Comparison of ENCODE assay signal across 8 mouse cellular contexts in the genomic region with DNA sequence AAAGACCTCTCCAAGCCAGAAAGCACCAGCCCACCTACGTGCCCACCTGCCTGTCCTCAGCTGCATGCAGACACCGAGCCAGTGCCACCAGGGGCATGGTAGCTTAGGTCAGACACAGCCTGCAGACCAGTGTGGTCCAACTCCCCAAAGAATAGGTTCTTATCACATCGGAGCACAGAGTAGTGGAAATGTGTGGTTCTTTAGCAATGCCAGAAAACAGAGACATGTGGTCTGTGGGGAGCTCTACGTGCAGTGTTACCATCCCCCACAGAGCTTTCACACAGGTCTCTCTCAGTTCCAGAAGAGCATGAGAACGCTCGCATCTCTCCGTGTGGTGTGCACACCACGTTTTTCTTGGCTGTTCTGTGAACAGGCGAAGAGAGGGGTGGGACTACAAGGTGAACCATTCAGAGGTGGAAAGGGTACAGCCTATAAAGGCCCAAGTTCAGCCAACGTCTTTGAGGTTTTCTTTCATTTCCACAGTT. TPM values are rescaled to one million over a fixed set of nuclear protein-coding genes. Genes with fewer than 3 reads are reported as not detected.
DNase-seq lines count a peak whose midpoint lies in the region; ATAC-seq and TF ChIP-seq lines count a peak whose summit lies in the region.
"Had no signal": no experiment of that assay in that cellular context is flagged by ENCODE, and none has a peak within 500 bp of the region (broad histone marks: within the 10 kb centered on the region; RNA-seq: fewer than 3 reads in every experiment).

No protein-coding gene starts in this region.

- H3K9me3 ChIP-seq in lung, embryonic 14.5 days (ENCODE audit: low read depth, low read length), result no peaks in the 10 kb centered on the region
- no peaks in the 10 kb centered on the region for H3K9me3 ChIP-seq in embryonic facial prominence, embryonic 13.5 days
- H3K9me3 ChIP-seq in liver, embryonic 15.5 days (replicated peaks), result no peaks in the 10 kb centered on the region
- no peaks in the 10 kb centered on the region for H3K9me3 ChIP-seq in kidney, embryonic 15.5 days (replicated peaks)
- H3K9me3 ChIP-seq: hindbrain, embryonic 15.5 days had no signal

- no peak for TF ChIP-seq CTCF in lung, embryonic 14.5 days (IDR thresholded peaks at IDR 0.05; ENCODE audit: low read depth)

- no peak overlapping the region for H3K9ac ChIP-seq in lung, embryonic 14.5 days
- no peak overlapping the region for H3K9ac ChIP-seq in embryonic facial prominence, embryonic 13.5 days
- H3K9ac ChIP-seq in liver, embryonic 15.5 days, result no peak overlapping the region
- no peak overlapping the region for H3K9ac ChIP-seq in kidney, embryonic 15.5 days
- H3K9ac ChIP-seq: hindbrain, embryonic 15.5 days had no signal

- no peak for DNase-seq in lung, embryonic 14.5 days
- no peak for DNase-seq in lung, postnatal 14 days
- peak; percentile 54 for DNase-seq in thymus, postnatal 14 days
- DNase-seq in left cerebral cortex, postnatal 25 days (ENCODE audit: low spot score in 2 of 2), result no peak

- WGBS in lung, embryonic 14.5 days, result 82% methylated on average over 10 of the region's 10 CpGs
- 65% methylated on average over 10 of the region's 10 CpGs for WGBS in embryonic facial prominence, embryonic 13.5 days
- WGBS in liver, embryonic 15.5 days (ENCODE audit: insufficient replicate concordance), result 17% methylated on average over 10 of the region's 10 CpGs
- WGBS in kidney, embryonic 15.5 days, result 77% methylated on average over 10 of the region's 10 CpGs

- no peak overlapping the region for H3K4me2 ChIP-seq in lung, embryonic 14.5 days
- H3K4me2 ChIP-seq in embryonic facial prominence, embryonic 13.5 days, result no peak overlapping the region
- H3K4me2 ChIP-seq in liver, embryonic 15.5 days, result peak overlapping the region; percentile 32
- no peak overlapping the region for H3K4me2 ChIP-seq in kidney, embryonic 15.5 days
- H3K4me2 ChIP-seq: hindbrain, embryonic 15.5 days had no signal

- no peaks in the 10 kb centered on the region for H3K4me1 ChIP-seq in lung, embryonic 14.5 days (ENCODE audit: insufficient read depth)
- peaks cover 13% of the 10 kb centered on the region for H3K4me1 ChIP-seq in embryonic facial prominence, embryonic 13.5 days
- H3K4me1 ChIP-seq in liver, embryonic 15.5 days (replicated peaks), result peaks cover 30% of the 10 kb centered on the region
- no peaks in the 10 kb centered on the region for H3K4me1 ChIP-seq in kidney, embryonic 15.5 days
- H3K4me1 ChIP-seq: hindbrain, embryonic 15.5 days had no signal

- H3K27me3 ChIP-seq in lung, embryonic 14.5 days (ENCODE audit: insufficient read depth, low read length), result no peaks in the 10 kb centered on the region
- H3K27me3 ChIP-seq in embryonic facial prominence, embryonic 13.5 days, result no peaks in the 10 kb centered on the region
- no peaks in the 10 kb centered on the region for H3K27me3 ChIP-seq in liver, embryonic 15.5 days
- H3K27me3 ChIP-seq in kidney, embryonic 15.5 days, result no peaks in the 10 kb centered on the region
- H3K27me3 ChIP-seq: hindbrain, embryonic 15.5 days had no signal

- H3K4me3 ChIP-seq in lung, embryonic 14.5 days (ENCODE audit: low read depth, low read length), result no peak overlapping the region
- no peak overlapping the region for H3K4me3 ChIP-seq in embryonic facial prominence, embryonic 13.5 days
- H3K4me3 ChIP-seq in liver, embryonic 15.5 days (replicated peaks), result no peak overlapping the region
- no peak overlapping the region for H3K4me3 ChIP-seq in kidney, embryonic 15.5 days (replicated peaks)
- H3K4me3 ChIP-seq: hindbrain, embryonic 15.5 days had no signal

- H3K27ac ChIP-seq in lung, embryonic 14.5 days (ENCODE audit: low read depth), result no peak overlapping the region
- 0 out of 2 replicates have a peak overlapping the region, but pooled peaks have one; percentile 45 for H3K27ac ChIP-seq in embryonic facial prominence, embryonic 13.5 days
- H3K27ac ChIP-seq in liver, embryonic 15.5 days (replicated peaks), result 0 out of 2 replicates have a peak overlapping the region, but pooled peaks have one; percentile 14
- no peak overlapping the region for H3K27ac ChIP-seq in kidney, embryonic 15.5 days
- H3K27ac ChIP-seq: hindbrain, embryonic 15.5 days had no signal

- ATAC-seq in lung, embryonic 14.5 days (ENCODE audit: insufficient read depth), result 0 out of 2 replicates have a peak, but pooled peaks have one; percentile 28
- ATAC-seq in embryonic facial prominence, embryonic 13.5 days (ENCODE audit: insufficient number of reproducible peaks, insufficient read depth, low FRiP score, low TSS enrichment, low read depth), result no peak
- ATAC-seq in liver, embryonic 15.5 days (ENCODE audit: insufficient read depth), result peak; percentile 84
- no peak for ATAC-seq in kidney, embryonic 15.5 days (replicated peaks; ENCODE audit: low FRiP score)

- intact Hi-C loops in left cerebral cortex, postnatal 25 days (cut with DNase I), result no loop called here

- no peaks in the 10 kb centered on the region for H3K36me3 ChIP-seq in lung, embryonic 14.5 days (ENCODE audit: insufficient read depth)
- peaks cover 2% of the 10 kb centered on the region; the same call in 1 of the 2 replicates for H3K36me3 ChIP-seq in embryonic facial prominence, embryonic 13.5 days
- H3K36me3 ChIP-seq in liver, embryonic 15.5 days (replicated peaks), result no peaks in the 10 kb centered on the region
- no peaks in the 10 kb centered on the region for H3K36me3 ChIP-seq in kidney, embryonic 15.5 days
- H3K36me3 ChIP-seq: hindbrain, embryonic 15.5 days had no signal

RNA-seq across cellular contexts. Expression of a gene that starts 59.3 kb away (rescaled TPM):
- polyA plus RNA-seq in lung, embryonic 14.5 days (2014; fragmentation: Nextera tagmentation; extraction: Ambion mirVana), result 14.8 and 15.8 TPM in 2 replicates
- polyA plus RNA-seq in embryonic facial prominence, embryonic 13.5 days (2015; fragmentation: Nextera tagmentation; extraction: Ambion mirVana), result 19.9 and 23.4 TPM in 2 replicates
- polyA plus RNA-seq in liver, embryonic 15.5 days (2015; fragmentation: Nextera tagmentation; extraction: Ambion mirVana), result 3.5 and 3.8 TPM in 2 replicates
- total RNA-seq in left cerebral cortex, postnatal 25 days (2021), result 1 to 10 TPM; 7.0 to 8.4 TPM
- polyA plus RNA-seq in kidney, embryonic 15.5 days (2015; fragmentation: Nextera tagmentation; extraction: Ambion mirVana), result 8.7 and 9.7 TPM in 2 replicates

Comparison
In these comparisons a context has a peak if more than half of its experiments do, and no peak if none do; other contexts are left out.
1. ATAC-seq: peak in lung, embryonic 14.5 days (single experiment) and liver, embryonic 15.5 days (single experiment); none in embryonic facial prominence, embryonic 13.5 days (single experiment) and kidney, embryonic 15.5 days (single experiment).
2. H3K27ac ChIP-seq: peak in embryonic facial prominence, embryonic 13.5 days (single experiment) and liver, embryonic 15.5 days (single experiment); none in lung, embryonic 14.5 days (single experiment) and kidney, embryonic 15.5 days (single experiment).